Mouse (Mus musculus) heart, embryonic 11.5 days (tissue): ENCODE results near the gene St6gal1. TPM values are rescaled to one million over a fixed set of nuclear protein-coding genes. Genes with fewer than 3 reads are reported as not detected.

ENCODE experiments used
- ATAC-seq: fragments of 200-750 bp; cut with Nextera tagmentation; replicated peaks from 2 replicates; pipeline ENCODE4 v1.8.0; 2017; ENCODE audit warnings: moderate library complexity; ENCODE audit not compliant: insufficient number of reproducible peaks, low FRiP score, low TSS enrichment
- H3K27ac ChIP-seq: fragments of 300-500 bp; sonication (generic); 2 replicates; pipeline ENCODE4 v1.5.1; 2014; ENCODE audit warnings: mild to moderate bottlenecking, low read depth, low read length
- H3K27me3 ChIP-seq: fragments of 300-500 bp; sonication (generic); 2 replicates; pipeline ENCODE4 v1.6.1; 2014; ENCODE audit warnings: mild to moderate bottlenecking, low read length, mixed read lengths; ENCODE audit not compliant: control insufficient read depth, insufficient read depth
- H3K36me3 ChIP-seq: fragments of 300-500 bp; sonication (generic); 2 replicates; pipeline ENCODE4 v1.6.1; 2014; ENCODE audit warnings: mild to moderate bottlenecking, low read length, moderate library complexity, mixed read lengths; ENCODE audit not compliant: control insufficient read depth, insufficient read depth
- H3K4me1 ChIP-seq: fragments of 300-500 bp; sonication (generic); 2 replicates; pipeline ENCODE4 v1.6.1; 2014; ENCODE audit warnings: low read length; ENCODE audit not compliant: control insufficient read depth, insufficient read depth
- H3K4me2 ChIP-seq: fragments of 300-500 bp; sonication (generic); 2 replicates; pipeline ENCODE4 v1.6.1; 2014; ENCODE audit warnings: mild to moderate bottlenecking, moderate library complexity
- H3K4me3 ChIP-seq: fragments of 300-500 bp; sonication (generic); 2 replicates; pipeline ENCODE4 v1.5.1; 2014; ENCODE audit warnings: low read depth, low read length
- H3K9ac ChIP-seq: fragments of 300-500 bp; sonication (generic); 2 replicates; pipeline ENCODE4 v1.6.1; 2014; ENCODE audit warnings: mild to moderate bottlenecking, low read depth, low read length, moderate library complexity
- H3K9me3 ChIP-seq: fragments of 300-500 bp; sonication (generic); replicated peaks from 2 replicates; pipeline ENCODE4 v1.6.1; 2016; ENCODE audit warnings: low read length; ENCODE audit not compliant: control insufficient read depth
- WGBS: fragments of 180-500 bp; shearing (Covaris S2); extraction: QIAGEN DNeasy Blood & Tissue Kit; methylation state at CpG from one replicate; pipeline ENCODE4 v1.1.7; 2014; ENCODE audit not compliant: insufficient replicate concordance; 5-methylcytosine and 5-hydroxymethylcytosine counted together
- polyA plus RNA-seq: library from polyadenylated mRNA; unstranded; fragments of >200 nt; fragmentation: Nextera tagmentation; extraction: Ambion mirVana; gene quantifications from 2 replicates; pipeline ENCODE4 v1.2.1, GENCODE M21; 2014

St6gal1 gene
- polyA plus RNA-seq, 1 experiment from 2014 or later: 18.5 TPM

- Histone ChIP-seq H3K36me3 (no peaks in the 10 kb centered on the region), H3K27me3 (no peaks in the 10 kb centered on the region)
- WGBS: 86% methylated on average over 10 of the region's 10 CpGs
Measured at GRCm38 (mm10) chr16:23287312-23288040, 62.9 kb downstream of the St6gal1 start.

GRCm38 (mm10) chr16:23288103-23288502 lies 63.6 kb downstream of the St6gal1 start:
- no peak for ATAC-seq
- H3K4me2 ChIP-seq: no peak overlapping the region
- no peak overlapping the region for H3K27ac ChIP-seq
- H3K4me3 ChIP-seq: no peak overlapping the region
- no peaks in the 10 kb centered on the region for H3K36me3 ChIP-seq
- H3K9me3 ChIP-seq: no peaks in the 10 kb centered on the region
- H3K4me1 ChIP-seq: peaks cover 10% of the 10 kb centered on the region
- WGBS: 91% methylated on average over 9 of the region's 9 CpGs
- H3K9ac ChIP-seq: no peak overlapping the region
- H3K27me3 ChIP-seq: no peaks in the 10 kb centered on the region

More at GRCm38 (mm10) chr16:23287312-23288040, 62.9 kb downstream of the St6gal1 start:
- H3K9ac ChIP-seq: no peak overlapping the region
- no peak overlapping the region for H3K4me3 ChIP-seq
- H3K27ac ChIP-seq: no peak overlapping the region
- no peak overlapping the region for H3K4me2 ChIP-seq
- no peak for ATAC-seq
- no peaks in the 10 kb centered on the region for H3K9me3 ChIP-seq
- peaks cover 10% of the 10 kb centered on the region for H3K4me1 ChIP-seq

- no peaks in the 10 kb centered on the region for H3K36me3 ChIP-seq
- H3K27me3 ChIP-seq: no peaks in the 10 kb centered on the region
- H3K9me3 ChIP-seq: no peaks in the 10 kb centered on the region
- H3K4me3 ChIP-seq: no peak overlapping the region
- H3K27ac ChIP-seq: no peak overlapping the region
- no peak overlapping the region for H3K9ac ChIP-seq
- no peak overlapping the region for H3K4me2 ChIP-seq
- WGBS: 86% methylated on average over 6 of the region's 6 CpGs
- H3K4me1 ChIP-seq: peaks cover 7% of the 10 kb centered on the region
- no peak for ATAC-seq
Measured at GRCm38 (mm10) chr16:23289424-23289823, 64.9 kb downstream of the St6gal1 start.

GRCm38 (mm10) chr16:23290171-23290570 lies 65.6 kb downstream of the St6gal1 start:
- no peak overlapping the region for H3K4me3 ChIP-seq
- 85% methylated on average over 9 of the region's 9 CpGs for WGBS
- no peak overlapping the region for H3K9ac ChIP-seq
- no peak overlapping the region for H3K27ac ChIP-seq
- no peak overlapping the region for H3K4me2 ChIP-seq
- H3K36me3 ChIP-seq: no peaks in the 10 kb centered on the region
- H3K9me3 ChIP-seq: no peaks in the 10 kb centered on the region
- no peaks in the 10 kb centered on the region for H3K27me3 ChIP-seq
- no peaks in the 10 kb centered on the region; the same call in 1 of the 2 replicates for H3K4me1 ChIP-seq
- ATAC-seq: no peak

GRCm38 (mm10) chr16:23291521-23291920 lies 67.0 kb downstream of the St6gal1 start:
- WGBS: 80% methylated on average over 5 of the region's 5 CpGs
- Histone ChIP-seq H3K9ac (no peak overlapping the region), H3K27me3 (no peaks in the 10 kb centered on the region), H3K9me3 (no peaks in the 10 kb centered on the region; the same call in 1 of the 2 replicates), H3K27ac (no peak overlapping the region), H3K4me1 (no peaks in the 10 kb centered on the region), H3K4me3 (no peak overlapping the region), H3K36me3 (no peaks in the 10 kb centered on the region), H3K4me2 (no peak overlapping the region)
- ATAC-seq: no peak

- 69% methylated on average over 3 of the region's 3 CpGs for WGBS
- H3K4me3 ChIP-seq: no peak overlapping the region
- no peaks in the 10 kb centered on the region for H3K4me1 ChIP-seq
- H3K27me3 ChIP-seq: no peaks in the 10 kb centered on the region
- no peaks in the 10 kb centered on the region for H3K36me3 ChIP-seq
- no peaks in the 10 kb centered on the region; the same call in 1 of the 2 replicates for H3K9me3 ChIP-seq
- no peak for ATAC-seq
- H3K4me2 ChIP-seq: no peak overlapping the region
- no peak overlapping the region for H3K9ac ChIP-seq
- H3K27ac ChIP-seq: no peak overlapping the region
Measured at GRCm38 (mm10) chr16:23294236-23294635, 69.7 kb downstream of the St6gal1 start.

GRCm38 (mm10) chr16:23294747-23295146 lies 70.2 kb downstream of the St6gal1 start:
- ATAC-seq: no peak
- no peak overlapping the region for H3K9ac ChIP-seq
- H3K4me1 ChIP-seq: no peaks in the 10 kb centered on the region
- no peaks in the 10 kb centered on the region; the same call in 1 of the 2 replicates for H3K9me3 ChIP-seq
- H3K36me3 ChIP-seq: no peaks in the 10 kb centered on the region
- no peaks in the 10 kb centered on the region for H3K27me3 ChIP-seq
- no peak overlapping the region for H3K4me2 ChIP-seq
- no peak overlapping the region for H3K27ac ChIP-seq
- H3K4me3 ChIP-seq: no peak overlapping the region
- WGBS: 91% methylated on average over 6 of the region's 6 CpGs

- no peak for ATAC-seq
- Histone ChIP-seq H3K27ac (no peak overlapping the region), H3K9me3 (no peaks in the 10 kb centered on the region; the same call in 1 of the 2 replicates), H3K4me2 (no peak overlapping the region), H3K4me3 (no peak overlapping the region), H3K4me1 (no peaks in the 10 kb centered on the region), H3K27me3 (no peaks in the 10 kb centered on the region), H3K36me3 (no peaks in the 10 kb centered on the region), H3K9ac (no peak overlapping the region)
- 64% methylated on average over 5 of the region's 5 CpGs for WGBS
Measured at GRCm38 (mm10) chr16:23295720-23296119, 71.2 kb downstream of the St6gal1 start.

GRCm38 (mm10) chr16:23296721-23297120 lies 72.2 kb downstream of the St6gal1 start:
- no peak overlapping the region for H3K9ac ChIP-seq
- no peak overlapping the region for H3K27ac ChIP-seq
- no peaks in the 10 kb centered on the region for H3K27me3 ChIP-seq
- H3K36me3 ChIP-seq: no peaks in the 10 kb centered on the region
- ATAC-seq: no peak
- no peak overlapping the region for H3K4me3 ChIP-seq
- 95% methylated on average over 3 of the region's 3 CpGs for WGBS
- H3K4me1 ChIP-seq: no peaks in the 10 kb centered on the region
- no peak overlapping the region for H3K4me2 ChIP-seq
- no peaks in the 10 kb centered on the region; the same call in 1 of the 2 replicates for H3K9me3 ChIP-seq
